In the genomic region with DNA sequence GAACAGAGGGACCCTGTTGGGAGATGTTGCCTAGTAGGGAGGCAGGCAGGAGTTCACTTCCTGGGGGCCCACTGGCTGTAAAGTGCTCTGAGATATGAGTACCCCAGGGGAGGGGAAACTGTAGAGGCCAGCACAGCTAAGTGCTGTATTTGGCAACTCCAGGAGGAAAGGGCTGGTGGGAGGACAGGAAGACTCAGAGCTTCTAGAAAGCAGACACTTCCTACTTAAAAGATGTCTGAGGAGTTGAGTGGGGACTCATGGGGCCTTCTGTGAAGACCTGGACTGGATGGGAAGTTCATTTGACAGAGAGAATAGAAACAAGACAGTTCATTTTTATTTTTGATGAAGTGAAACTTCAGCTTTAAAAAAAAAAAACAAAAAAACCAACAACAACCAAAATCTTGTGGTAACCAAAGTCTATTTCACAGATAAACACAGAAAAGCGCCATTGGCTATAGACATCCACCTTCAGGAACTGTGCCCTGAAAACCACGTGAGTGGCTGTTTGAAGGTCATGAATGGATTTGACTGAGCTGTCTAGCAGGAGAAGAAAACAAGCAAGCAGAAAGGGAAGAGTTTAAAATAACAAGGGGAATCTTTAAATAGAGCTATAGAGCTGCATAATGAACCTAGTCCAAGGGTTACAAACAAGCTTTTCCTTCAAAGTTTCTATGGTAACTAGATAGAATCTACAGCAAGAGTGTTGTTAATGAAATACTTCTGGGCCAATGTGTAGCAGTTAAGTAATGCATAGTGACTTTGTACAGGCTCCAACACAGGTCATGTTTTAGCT, we compare ENCODE assay signal across 13 mouse cellular contexts.
A peak's percentile ranks its signal among the peaks of the same experiment; 100 is the strongest.
DNase-seq lines count a peak whose midpoint lies in the region; ATAC-seq and TF ChIP-seq lines count a peak whose summit lies in the region.
"Had no signal": no experiment of that assay in that cellular context is flagged by ENCODE, and none has a peak within 500 bp of the region (broad histone marks: within the 10 kb centered on the region; RNA-seq: fewer than 3 reads in every experiment).

No protein-coding gene starts in this region.

- H3K27ac ChIP-seq in forebrain, postnatal 0 days (ENCODE audit: low read depth, low read length): no peak overlapping the region
- no peak overlapping the region for H3K27ac ChIP-seq in forebrain, embryonic 14.5 days (ENCODE audit: low read depth, low read length)
- H3K27ac ChIP-seq in heart, embryonic 16.5 days (ENCODE audit: low read length): peak overlapping the region; percentile 73
- 0 out of 2 replicates have a peak overlapping the region, but pooled peaks have one; percentile 57 for H3K27ac ChIP-seq in limb, embryonic 10.5 days

- peak; percentile 35 for DNase-seq in forebrain, postnatal 0 days
- DNase-seq in forebrain, embryonic 14.5 days (ENCODE audit: low spot score): no peak
- DNase-seq in layer of hippocampus, adult 9-11 months: peak; percentile 85
- DNase-seq in layer of hippocampus, adult 11-12 months (ENCODE audit: low spot score): no peak
- DNase-seq in limb, embryonic 10.5 days (ENCODE audit: low spot score): no peak
- no peak for DNase-seq in ovary, adult 18-20 months (ENCODE audit: low spot score)
- no peak for DNase-seq in urinary bladder, postnatal 10 days (ENCODE audit: low spot score)
- DNase-seq: layer of hippocampus, postnatal 36 days; liver; right cerebral cortex, adult 18-20 months; thymus, postnatal 36 days had no signal

- peak; percentile 18; the same call in 1 of the 2 replicates for ATAC-seq in forebrain, postnatal 0 days
- ATAC-seq in forebrain, embryonic 14.5 days: no peak
- no peak for ATAC-seq in heart, embryonic 16.5 days (replicated peaks; ENCODE audit: extremely low read depth, insufficient read depth, low FRiP score)

- peaks cover 32% of the 10 kb centered on the region for H3K4me1 ChIP-seq in forebrain, postnatal 0 days (ENCODE audit: insufficient read depth)
- H3K4me1 ChIP-seq in forebrain, embryonic 14.5 days (ENCODE audit: control insufficient read depth, insufficient read depth, low read length): peaks cover 27% of the 10 kb centered on the region
- H3K4me1 ChIP-seq in heart, embryonic 16.5 days (ENCODE audit: control insufficient read depth, insufficient read depth, low read length): peaks cover 34% of the 10 kb centered on the region
- H3K4me1 ChIP-seq in limb, embryonic 10.5 days: peaks cover 22% of the 10 kb centered on the region
- H3K4me1 ChIP-seq: megakaryocyte, embryonic 14.5 days had no signal

- no peak overlapping the region for H3K4me2 ChIP-seq in forebrain, postnatal 0 days (ENCODE audit: low read depth)
- H3K4me2 ChIP-seq in forebrain, embryonic 14.5 days (ENCODE audit: low read length): no peak overlapping the region
- H3K4me2 ChIP-seq in heart, embryonic 16.5 days (ENCODE audit: low read depth, low read length): no peak overlapping the region

- no peak overlapping the region for H3K9ac ChIP-seq in forebrain, postnatal 0 days
- H3K9ac ChIP-seq in forebrain, embryonic 14.5 days (ENCODE audit: low read length): no peak overlapping the region
- H3K9ac ChIP-seq in heart, embryonic 16.5 days (ENCODE audit: low read length): no peak overlapping the region

- no peaks in the 10 kb centered on the region for H3K27me3 ChIP-seq in forebrain, postnatal 0 days (ENCODE audit: insufficient read depth, low read length)
- no peaks in the 10 kb centered on the region for H3K27me3 ChIP-seq in forebrain, embryonic 14.5 days (replicated peaks; ENCODE audit: control insufficient read depth, insufficient read depth, low read length)
- no peaks in the 10 kb centered on the region for H3K27me3 ChIP-seq in heart, embryonic 16.5 days (ENCODE audit: control insufficient read depth, insufficient read depth, low read length)
- H3K27me3 ChIP-seq in limb, embryonic 10.5 days (ENCODE audit: low read depth, poor library complexity, severe bottlenecking): no peaks in the 10 kb centered on the region

- TF ChIP-seq CTCF in forebrain, postnatal 0 days (IDR thresholded peaks at IDR 0.05; ENCODE audit: low read depth): no peak

- H3K9me3 ChIP-seq in forebrain, postnatal 0 days (ENCODE audit: low read length): no peaks in the 10 kb centered on the region
- H3K9me3 ChIP-seq in forebrain, embryonic 14.5 days (replicated peaks; ENCODE audit: control insufficient read depth, low read length): no peaks in the 10 kb centered on the region
- H3K9me3 ChIP-seq in heart, embryonic 16.5 days (replicated peaks; ENCODE audit: control insufficient read depth, low read length): no peaks in the 10 kb centered on the region
- H3K9me3 ChIP-seq in limb, embryonic 10.5 days (replicated peaks): no peaks in the 10 kb centered on the region

- no peak overlapping the region for H3K4me3 ChIP-seq in forebrain, postnatal 0 days (ENCODE audit: low read depth, low read length)
- H3K4me3 ChIP-seq in forebrain, embryonic 14.5 days (ENCODE audit: low read depth, low read length): no peak overlapping the region
- H3K4me3 ChIP-seq in heart, embryonic 16.5 days (ENCODE audit: low read length): no peak overlapping the region
- H3K4me3 ChIP-seq in limb, embryonic 10.5 days: no peak overlapping the region
- H3K4me3 ChIP-seq: megakaryocyte, embryonic 14.5 days had no signal

- H3K36me3 ChIP-seq in forebrain, postnatal 0 days (ENCODE audit: insufficient read depth): no peaks in the 10 kb centered on the region
- no peaks in the 10 kb centered on the region for H3K36me3 ChIP-seq in forebrain, embryonic 14.5 days (ENCODE audit: control insufficient read depth, insufficient read depth, low read length)
- H3K36me3 ChIP-seq in heart, embryonic 16.5 days (ENCODE audit: control insufficient read depth, insufficient read depth): no peaks in the 10 kb centered on the region
- H3K36me3 ChIP-seq in limb, embryonic 10.5 days: no peaks in the 10 kb centered on the region

- 32% methylated on average over 2 of the region's 2 CpGs for WGBS in forebrain, postnatal 0 days
- 36% methylated on average over 2 of the region's 2 CpGs for WGBS in forebrain, embryonic 14.5 days
- 56% methylated on average over 2 of the region's 2 CpGs for WGBS in heart, embryonic 16.5 days
- WGBS in limb, embryonic 10.5 days: 80% methylated on average over 2 of the region's 2 CpGs

Comparison
In these comparisons a context has a peak if more than half of its experiments do, and no peak if none do; other contexts are left out.
1. DNase-seq: peak in forebrain, postnatal 0 days (single experiment) and layer of hippocampus, adult 9-11 months (single experiment); none in forebrain, embryonic 14.5 days (single experiment), layer of hippocampus, adult 11-12 months (single experiment), limb, embryonic 10.5 days (single experiment), ovary, adult 18-20 months (single experiment) and urinary bladder, postnatal 10 days (single experiment).
2. H3K27ac ChIP-seq: peak in heart, embryonic 16.5 days (single experiment) and limb, embryonic 10.5 days (single experiment); none in forebrain, postnatal 0 days (single experiment) and forebrain, embryonic 14.5 days (single experiment).